Mouse (Mus musculus) erythroblast, embryonic 14.5 days (primary cell): ENCODE data around the gene Cdpf1.

ENCODE experiments used
- GATA1 ChIP-seq: IDR thresholded peaks from 2 replicates; pipeline ENCODE4 v1.6.1; 2012; ENCODE audit warnings: low read length, inconsistent platforms, mixed read lengths
- TAL1 ChIP-seq: IDR thresholded peaks from 3 replicates; pipeline ENCODE4 v1.6.1; 2012; ENCODE audit warnings: low read length, inconsistent platforms, mixed read lengths

- TF ChIP-seq GATA1 (no peak), TAL1 (no peak)
These were observed 1.9 kb upstream of the Cdpf1 start for GRCm38 (mm10) chr15:85813428-85813827.
